Mouse (Mus musculus): ENCODE measurements at regions not wholly inside any gene's neighbourhood (a gene's known extent, or its start where the extent isn't known, plus 50 kb on each side); places are given as distances from the start of the nearest gene placed in this dataset.

DNA sequence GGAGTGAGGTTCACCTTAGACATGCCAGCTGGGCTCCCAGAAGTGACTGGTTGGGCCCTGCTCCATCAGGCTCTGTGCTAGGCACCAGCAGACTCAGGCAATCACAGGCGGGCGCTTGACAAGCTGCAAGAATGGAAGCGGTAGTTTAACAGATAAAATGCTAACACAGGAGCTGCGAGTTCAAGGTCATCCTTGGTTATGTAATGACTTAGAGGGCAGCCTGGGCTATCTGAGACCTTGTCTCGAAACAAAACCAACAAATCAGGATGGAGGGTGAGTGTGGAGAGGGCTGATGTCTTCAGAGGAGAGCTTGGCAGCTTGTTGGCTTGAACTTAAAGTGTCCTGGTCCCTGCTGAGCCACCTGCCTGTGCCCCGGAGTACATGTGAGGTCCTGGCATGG is 107.6 kb downstream of the Vegfa start:
- no peak for DNase-seq (ENCODE audit: low spot score)
- Histone ChIP-seq H3K4me1 (replicated peaks) (peaks cover 36% of the 10 kb centered on the region), H3K36me3 (no peaks in the 10 kb centered on the region), H3K27me3 (ENCODE audit: insufficient read depth, poor library complexity, severe bottlenecking) (peaks cover 17% of the 10 kb centered on the region; the same call in 1 of the 2 replicates), H3K27ac (no peak overlapping the region), H3K9me3 (no peaks in the 10 kb centered on the region), H3K4me3 (no peak overlapping the region)
- 91% methylated on average over 6 of the region's 6 CpGs for WGBS

DNA sequence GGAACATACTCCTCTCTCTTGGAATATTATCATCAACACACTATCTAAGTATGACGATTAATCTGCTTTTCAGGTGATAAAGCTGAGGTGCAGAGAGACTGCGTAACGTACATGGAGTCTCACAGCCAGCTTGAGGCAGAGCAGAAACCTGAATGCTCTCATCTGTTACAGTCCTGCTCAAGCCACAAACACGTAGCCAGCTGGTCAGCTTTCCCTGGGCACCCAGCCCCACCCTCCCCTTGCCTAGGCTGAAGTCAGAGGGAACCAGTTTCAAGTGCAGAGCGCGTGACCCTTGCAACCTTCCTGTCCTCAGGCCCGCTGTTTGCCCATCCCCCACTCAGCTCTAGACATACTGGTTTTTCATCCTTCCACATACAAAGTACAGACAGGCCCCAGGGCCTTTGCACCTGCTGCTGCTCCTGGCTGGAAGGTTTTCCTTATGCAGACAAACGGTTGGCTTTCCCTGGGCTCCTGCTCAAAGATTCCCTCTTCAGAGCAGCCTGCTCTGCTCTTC is 108.9 kb downstream of the Vegfa start:
- DNase-seq (ENCODE audit: low spot score), result no peak
- WGBS, result 76% methylated on average over 8 of the region's 8 CpGs
- 0 out of 2 replicates have a peak, but pooled peaks cover 3% of the 10 kb centered on the region for H3K9me3 ChIP-seq

DNA sequence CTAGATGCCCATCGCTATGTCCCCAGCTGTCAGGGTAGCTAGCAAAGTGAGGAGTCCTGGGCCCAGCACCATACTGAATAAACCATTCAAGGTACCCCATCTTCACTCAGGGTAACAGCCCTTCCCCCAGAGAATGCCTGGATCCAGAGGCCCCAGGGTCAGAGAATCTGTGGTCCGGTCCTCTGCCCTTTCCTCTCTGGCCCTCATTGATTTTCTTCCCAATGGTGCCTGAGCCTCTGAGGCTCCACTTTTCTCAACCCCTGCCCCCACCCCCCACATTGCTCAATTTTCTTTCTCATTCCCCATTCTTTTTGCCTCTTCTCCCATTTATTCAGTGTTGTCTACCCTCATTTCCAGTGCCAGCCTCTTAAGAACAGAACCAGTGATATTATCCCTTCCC is 114.5 kb downstream of the Vegfa start:
- Histone ChIP-seq H3K36me3 (no peaks in the 10 kb centered on the region), H3K4me1 (replicated peaks) (peaks cover 26% of the 10 kb centered on the region), H3K4me3 (no peak overlapping the region), H3K9me3 (peaks cover 7% of the 10 kb centered on the region; the same call in 1 of the 2 replicates), H3K27me3 (ENCODE audit: insufficient read depth, poor library complexity, severe bottlenecking) (no peaks in the 10 kb centered on the region), H3K27ac (no peak overlapping the region; the same call in 1 of the 2 replicates)
- DNase-seq (ENCODE audit: low spot score), result no peak
- 93% methylated on average over 2 of the region's 2 CpGs for WGBS

More for the DNA sequence above, 108.9 kb downstream of the Vegfa start:
- H3K27me3 ChIP-seq (ENCODE audit: insufficient read depth, poor library complexity, severe bottlenecking), result peaks cover 17% of the 10 kb centered on the region; the same call in 1 of the 2 replicates
- H3K4me3 ChIP-seq, result no peak overlapping the region
- peaks cover 32% of the 10 kb centered on the region for H3K4me1 ChIP-seq (replicated peaks)
- H3K27ac ChIP-seq, result no peak overlapping the region
- no peaks in the 10 kb centered on the region for H3K36me3 ChIP-seq

DNA sequence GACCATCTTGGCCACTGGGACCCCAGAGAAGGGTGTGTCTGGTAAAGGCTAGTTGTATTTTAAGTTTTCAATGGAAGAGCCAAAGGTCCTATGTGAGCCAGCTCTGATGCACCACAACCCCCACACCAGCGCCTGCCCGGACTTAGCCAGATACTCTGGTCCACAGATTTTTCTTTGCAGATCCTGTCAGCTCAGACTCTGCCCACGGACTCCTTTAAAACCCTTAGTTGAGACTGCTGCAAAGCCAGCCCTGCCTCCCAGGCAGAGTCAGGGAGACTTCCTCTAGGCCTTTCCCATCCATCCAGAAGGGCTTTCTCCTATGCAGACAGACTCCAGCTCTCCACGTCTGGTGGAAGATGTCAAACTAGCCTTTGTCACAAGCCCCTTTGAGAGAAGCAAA is 115.2 kb downstream of the Vegfa start:
- Histone ChIP-seq H3K9me3 (peaks cover 14% of the 10 kb centered on the region), H3K36me3 (no peaks in the 10 kb centered on the region), H3K27ac (peak overlapping the region; percentile 16; the same call in 1 of the 2 replicates), H3K27me3 (ENCODE audit: insufficient read depth, poor library complexity, severe bottlenecking) (no peaks in the 10 kb centered on the region), H3K4me1 (replicated peaks) (peaks cover 26% of the 10 kb centered on the region), H3K4me3 (no peak overlapping the region)
- DNase-seq (ENCODE audit: low spot score), result no peak
- WGBS, result 77% methylated on average over 4 of the region's 4 CpGs

DNA sequence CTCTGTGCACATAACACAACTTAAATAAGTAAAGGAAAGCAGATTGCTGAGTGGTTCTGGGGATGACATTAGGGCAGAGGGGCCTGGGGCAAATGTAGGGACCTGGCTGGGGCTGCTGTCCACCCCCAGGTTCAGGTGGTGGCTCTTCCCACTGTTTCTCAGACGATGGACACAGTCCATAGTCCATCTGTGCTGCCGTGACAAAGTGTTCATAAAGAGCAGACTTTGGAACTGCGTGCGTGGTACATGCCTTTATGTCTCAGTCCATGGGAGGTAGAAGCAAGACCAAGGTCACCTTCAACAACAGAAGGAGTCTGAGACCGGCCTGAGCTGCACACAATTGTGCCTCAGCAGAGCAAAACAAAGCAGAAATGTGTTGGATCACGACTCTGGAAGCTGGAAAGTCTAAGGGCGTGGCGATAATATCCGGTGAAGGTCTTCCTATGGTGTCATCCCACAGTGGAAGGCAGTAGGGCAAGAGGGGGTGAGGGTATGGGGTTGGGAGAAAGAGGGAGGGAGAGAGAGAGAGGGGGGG is 117.4 kb downstream of the Vegfa start:
- no peak overlapping the region for H3K27ac ChIP-seq
- H3K36me3 ChIP-seq, result no peaks in the 10 kb centered on the region
- no peak for DNase-seq (ENCODE audit: low spot score)
- no peak overlapping the region for H3K4me3 ChIP-seq
- peaks cover 12% of the 10 kb centered on the region for H3K4me1 ChIP-seq (replicated peaks)
- H3K9me3 ChIP-seq, result peaks cover 20% of the 10 kb centered on the region
- H3K27me3 ChIP-seq (ENCODE audit: insufficient read depth, poor library complexity, severe bottlenecking), result no peaks in the 10 kb centered on the region
- 85% methylated on average over 9 of the region's 9 CpGs for WGBS

DNA sequence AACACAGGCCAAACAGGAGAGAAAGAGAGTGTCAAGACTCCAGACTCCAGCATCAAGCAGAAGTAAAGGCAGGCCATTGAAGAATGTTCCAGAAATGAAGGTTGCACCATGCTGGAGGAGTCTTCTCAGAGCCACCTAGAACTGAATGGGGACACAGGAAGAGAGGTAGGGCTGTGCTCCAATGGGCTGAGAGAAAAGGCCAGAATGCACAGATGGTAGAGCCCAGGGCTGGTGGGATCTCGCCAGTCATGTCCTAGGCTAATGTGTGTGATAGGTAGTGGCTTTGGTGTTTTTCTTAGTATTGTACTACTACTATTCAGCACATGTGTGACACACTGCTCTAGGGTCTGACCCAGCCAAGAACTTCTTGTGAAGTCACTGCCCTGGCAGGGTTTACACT is 117.9 kb downstream of the Vegfa start:
- 76% methylated on average over 1 of the region's 1 CpGs for WGBS
- H3K27me3 ChIP-seq (ENCODE audit: insufficient read depth, poor library complexity, severe bottlenecking), result no peaks in the 10 kb centered on the region

DNA sequence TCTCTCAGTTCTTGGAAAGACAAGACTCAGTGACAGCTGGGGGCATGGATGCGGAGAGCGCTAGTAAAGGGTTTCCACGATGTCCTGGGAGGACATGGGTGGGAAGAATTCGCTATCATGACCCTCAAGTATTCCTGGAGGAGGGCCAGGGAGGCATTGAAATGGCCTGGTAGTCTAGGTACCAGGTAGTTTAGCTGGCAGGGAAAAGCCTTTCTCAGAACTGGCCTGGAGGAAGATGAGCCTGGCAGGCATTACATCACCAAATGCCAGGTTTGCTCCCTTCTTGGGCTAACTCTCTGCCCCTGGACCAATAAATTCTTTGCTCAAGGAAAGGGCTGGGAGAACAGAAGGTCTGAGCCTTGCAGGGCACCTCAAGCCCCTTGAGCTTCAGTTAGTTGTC is 118.5 kb downstream of the Vegfa start:
- 89% methylated on average over 4 of the region's 4 CpGs for WGBS
- DNase-seq (ENCODE audit: low spot score), result no peak
- no peaks in the 10 kb centered on the region for H3K27me3 ChIP-seq (ENCODE audit: insufficient read depth, poor library complexity, severe bottlenecking)
- H3K36me3 ChIP-seq, result no peaks in the 10 kb centered on the region
- H3K27ac ChIP-seq, result no peak overlapping the region
- no peak overlapping the region for H3K4me3 ChIP-seq
- H3K9me3 ChIP-seq, result peaks cover 17% of the 10 kb centered on the region
- peaks cover 8% of the 10 kb centered on the region; the same call in 1 of the 2 replicates for H3K4me1 ChIP-seq (replicated peaks)

More for the DNA sequence above, 117.9 kb downstream of the Vegfa start:
- H3K9me3 ChIP-seq, result peaks cover 19% of the 10 kb centered on the region
- peaks cover 7% of the 10 kb centered on the region; the same call in 1 of the 2 replicates for H3K4me1 ChIP-seq (replicated peaks)
- H3K4me3 ChIP-seq, result no peak overlapping the region
- no peak for DNase-seq (ENCODE audit: low spot score)
- H3K27ac ChIP-seq, result no peak overlapping the region
- H3K36me3 ChIP-seq, result no peaks in the 10 kb centered on the region

DNA sequence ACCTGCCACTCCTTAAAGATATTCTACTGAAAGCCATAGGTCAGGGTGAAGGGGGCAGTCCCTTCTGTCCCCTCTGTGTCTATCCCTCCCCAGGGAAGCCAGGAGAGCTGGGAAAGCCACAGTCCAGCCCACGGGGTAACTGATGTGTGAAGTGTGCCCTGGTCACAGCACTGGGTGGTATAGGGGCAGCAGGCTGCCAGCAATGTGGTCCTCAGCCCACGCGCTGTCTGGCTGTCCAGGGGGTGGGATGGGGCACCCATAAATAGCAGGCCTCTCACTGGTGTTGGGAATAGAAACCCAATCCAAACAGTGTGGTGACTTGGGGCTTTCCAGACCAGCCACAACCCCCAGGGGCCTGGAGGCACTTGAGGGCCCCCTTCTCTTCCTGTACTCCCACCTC is 120.0 kb downstream of the Vegfa start:
- Histone ChIP-seq H3K9me3 (peaks cover 17% of the 10 kb centered on the region), H3K27ac (no peak overlapping the region), H3K27me3 (ENCODE audit: insufficient read depth, poor library complexity, severe bottlenecking) (peaks cover 5% of the 10 kb centered on the region), H3K4me3 (no peak overlapping the region), H3K36me3 (no peaks in the 10 kb centered on the region), H3K4me1 (replicated peaks) (peaks cover 19% of the 10 kb centered on the region)
- WGBS, result 92% methylated on average over 3 of the region's 3 CpGs
- no peak for DNase-seq (ENCODE audit: low spot score)

DNA sequence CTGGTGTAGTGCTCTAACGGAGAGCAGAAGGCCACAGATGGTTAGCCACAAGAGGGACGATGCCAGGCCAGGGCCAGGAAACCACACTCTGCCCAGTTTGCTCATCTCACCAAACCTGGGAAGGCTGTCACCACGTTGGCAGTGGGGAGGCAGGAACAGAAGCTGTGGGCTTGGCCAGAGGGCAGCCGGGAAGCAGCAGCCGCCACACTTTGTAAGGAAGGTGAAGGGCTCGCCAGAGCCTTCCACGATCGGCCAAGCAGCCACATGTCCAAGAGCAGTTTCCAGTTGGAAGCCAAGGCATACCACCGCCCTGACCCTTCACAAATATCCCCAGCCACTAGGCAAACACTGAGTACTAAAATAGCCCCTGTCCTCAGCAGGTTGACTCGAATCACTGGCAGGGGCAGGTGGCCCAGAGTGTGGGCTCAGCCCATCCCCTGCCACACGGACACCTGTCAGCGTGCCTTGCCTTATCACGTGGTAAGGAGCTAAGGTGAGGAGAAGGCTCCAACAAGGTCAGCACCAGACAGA is 120.9 kb downstream of the Vegfa start:
- Histone ChIP-seq H3K27ac (no peak overlapping the region), H3K27me3 (ENCODE audit: insufficient read depth, poor library complexity, severe bottlenecking) (peaks cover 7% of the 10 kb centered on the region), H3K4me3 (no peak overlapping the region), H3K36me3 (no peaks in the 10 kb centered on the region), H3K4me1 (replicated peaks) (peaks cover 18% of the 10 kb centered on the region), H3K9me3 (peaks cover 17% of the 10 kb centered on the region)
- DNase-seq (ENCODE audit: low spot score), result no peak
- WGBS, result 92% methylated on average over 13 of the region's 13 CpGs

DNA sequence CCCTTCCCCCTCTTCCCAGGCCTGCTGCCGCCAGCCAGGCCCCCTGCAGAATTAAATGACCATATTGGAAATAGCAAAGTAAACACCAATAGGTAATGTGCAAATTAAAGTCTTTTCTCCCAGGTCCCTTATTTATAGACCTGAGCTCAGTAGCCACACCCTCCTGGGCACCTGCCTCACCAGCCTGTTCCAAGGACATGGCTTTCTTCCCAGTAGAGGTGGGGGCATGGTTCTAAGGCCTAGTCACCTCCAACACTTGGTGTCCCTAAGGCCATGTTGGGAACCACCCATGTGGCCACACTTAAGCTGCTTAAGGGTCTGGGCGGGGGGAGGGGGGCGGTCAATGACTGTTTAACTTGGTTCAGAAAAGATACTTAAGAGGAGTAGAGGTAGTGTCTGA is 121.9 kb downstream of the Vegfa start:
- Histone ChIP-seq H3K4me1 (replicated peaks) (peaks cover 18% of the 10 kb centered on the region), H3K27me3 (ENCODE audit: insufficient read depth, poor library complexity, severe bottlenecking) (peaks cover 7% of the 10 kb centered on the region), H3K4me3 (no peak overlapping the region), H3K27ac (no peak overlapping the region), H3K36me3 (no peaks in the 10 kb centered on the region), H3K9me3 (peaks cover 17% of the 10 kb centered on the region)
- WGBS, result 90% methylated on average over 3 of the region's 3 CpGs
- no peak for DNase-seq (ENCODE audit: low spot score)

DNA sequence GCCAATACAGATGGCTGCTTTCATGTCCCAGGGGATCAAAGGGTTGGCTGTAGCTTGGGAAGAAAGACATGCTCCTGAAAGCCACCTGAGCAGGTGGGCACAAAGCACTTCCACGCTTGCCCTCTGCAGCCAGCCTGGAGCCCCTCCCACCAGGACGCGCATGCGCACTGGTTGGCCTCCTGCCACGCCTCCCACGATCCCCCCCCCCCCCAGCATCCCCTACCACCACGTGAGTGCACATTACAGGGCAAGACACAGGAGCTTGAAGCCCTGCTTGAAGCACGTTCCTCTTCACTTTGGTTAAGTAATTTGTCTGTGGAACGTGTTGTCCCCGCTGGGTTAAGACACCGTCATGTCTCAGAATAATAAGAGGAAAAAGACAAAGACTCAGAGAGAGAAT is 124.6 kb downstream of the Vegfa start:
- 49% methylated on average over 11 of the region's 11 CpGs for WGBS
- Histone ChIP-seq H3K4me1 (replicated peaks) (peaks cover 18% of the 10 kb centered on the region), H3K9me3 (peaks cover 12% of the 10 kb centered on the region), H3K27me3 (ENCODE audit: insufficient read depth, poor library complexity, severe bottlenecking) (peaks cover 7% of the 10 kb centered on the region), H3K27ac (peak overlapping the region; percentile 69), H3K36me3 (no peaks in the 10 kb centered on the region), H3K4me3 (no peak overlapping the region)
- no peak for DNase-seq (ENCODE audit: low spot score)

DNA sequence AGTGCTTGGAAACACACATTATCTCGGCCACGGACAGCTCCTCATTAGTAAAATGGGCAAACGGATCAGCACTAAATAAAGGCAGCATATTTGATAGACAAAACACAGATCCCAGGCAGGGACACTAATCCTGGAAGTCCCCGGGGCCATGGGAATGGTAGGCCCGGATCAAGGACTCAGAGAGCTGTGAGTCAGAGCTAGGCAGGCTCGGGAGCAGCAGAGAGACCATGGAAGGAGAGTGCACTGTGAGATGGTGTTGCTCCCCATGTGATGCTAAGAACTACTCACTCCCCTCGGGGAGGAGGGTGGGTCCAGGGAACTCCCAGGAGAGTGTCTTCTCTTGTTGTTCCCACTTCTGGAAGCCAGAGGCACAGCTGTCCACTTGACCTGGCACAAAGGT is 126.6 kb downstream of the Vegfa start:
- Histone ChIP-seq H3K4me1 (replicated peaks) (peaks cover 18% of the 10 kb centered on the region), H3K9me3 (no peaks in the 10 kb centered on the region), H3K27me3 (ENCODE audit: insufficient read depth, poor library complexity, severe bottlenecking) (peaks cover 7% of the 10 kb centered on the region), H3K36me3 (no peaks in the 10 kb centered on the region), H3K4me3 (no peak overlapping the region), H3K27ac (no peak overlapping the region)
- WGBS, result 75% methylated on average over 7 of the region's 7 CpGs
- DNase-seq (ENCODE audit: low spot score), result no peak

DNA sequence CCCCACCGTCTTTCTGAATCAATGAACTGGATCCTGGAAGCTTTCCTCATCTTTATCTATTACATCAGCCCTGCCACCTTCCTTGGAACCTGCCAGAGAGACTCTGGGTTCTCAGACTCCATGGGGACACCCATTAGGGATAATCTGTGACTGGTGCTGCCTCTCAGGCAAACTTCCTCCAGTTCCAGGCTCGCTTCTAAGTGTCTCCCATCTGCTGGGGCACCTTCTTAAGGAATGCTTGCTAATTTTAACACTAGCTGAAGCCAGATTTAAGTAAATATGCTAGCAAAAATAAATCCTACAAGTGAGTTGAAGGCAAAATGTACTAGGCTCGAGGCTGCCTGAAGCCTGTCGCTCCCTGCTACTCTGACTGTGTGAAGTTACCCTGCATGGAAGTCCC is 127.9 kb downstream of the Vegfa start:
- H3K9me3 ChIP-seq, result no peaks in the 10 kb centered on the region
- H3K36me3 ChIP-seq, result no peaks in the 10 kb centered on the region
- 67% methylated on average over 4 of the region's 4 CpGs for WGBS
- H3K27ac ChIP-seq, result no peak overlapping the region
- peaks cover 18% of the 10 kb centered on the region for H3K4me1 ChIP-seq (replicated peaks)
- no peak for DNase-seq (ENCODE audit: low spot score)
- no peak overlapping the region for H3K4me3 ChIP-seq
- peaks cover 7% of the 10 kb centered on the region for H3K27me3 ChIP-seq (ENCODE audit: insufficient read depth, poor library complexity, severe bottlenecking)

Measured in hindbrain, embryonic 10.5 days (tissue).